Mouse (Mus musculus) hindbrain, embryonic 14.5 days (tissue): ENCODE data around the gene Gja5. TPM values are rescaled to one million over a fixed set of nuclear protein-coding genes. Genes with fewer than 3 reads are reported as not detected.

Experiments
- polyA plus RNA-seq: library from polyadenylated mRNA; unstranded; fragments of >200 nt; fragmentation: Nextera tagmentation; extraction: Ambion mirVana; gene quantifications from 2 replicates; pipeline ENCODE4 v1.2.1, GENCODE M21; 2014

Gene Gja5
- polyA plus RNA-seq, 1 experiment from 2014 or later = 1.3 TPM

Other genes with a start within 250 kb of the Gja5 start
- gene Ankrd35, start 234.6 kb upstream of the Gja5 start, polyA plus RNA-seq = 1.7 and 1.8 TPM in 2 replicates
- 27.5 and 29.3 TPM in 2 replicates for gene Pias3, start 208.3 kb upstream of the Gja5 start, polyA plus RNA-seq
- gene Nudt17, start 196.1 kb upstream of the Gja5 start, polyA plus RNA-seq = 16.5 and 17.3 TPM in 2 replicates
- 28.1 and 28.3 TPM in 2 replicates for gene Polr3c, start 177.1 kb upstream of the Gja5 start, polyA plus RNA-seq
- gene Rnf115, start 177.0 kb upstream of the Gja5 start, polyA plus RNA-seq = 79.4 and 89.2 TPM in 2 replicates
- 0.09 and 0.16 TPM in 2 replicates for gene Pdzk1, start 75.4 kb upstream of the Gja5 start, polyA plus RNA-seq
- 0.27 and 0.35 TPM in 2 replicates for gene Cd160, start 75.3 kb upstream of the Gja5 start, polyA plus RNA-seq
- 42.1 and 44.5 TPM in 2 replicates for gene Gpr89, start 653 bp downstream of the Gja5 start, polyA plus RNA-seq
- 0.04 TPM in 1 of 2 replicates, not detected in the other for gene Gja8, start 21.3 kb downstream of the Gja5 start, polyA plus RNA-seq